Mouse (Mus musculus): ENCODE measurements around the gene Disp3.

GRCm38 (mm10) chr4:148238218-148238617, 49.5 kb downstream of the Disp3 start:
- TF ChIP-seq CTCF (IDR thresholded peaks at IDR 0.05; ENCODE audit: control insufficient read depth, insufficient read depth, insufficient replicate concordance, low read depth, low read length) (no peak), POLR2A (IDR thresholded peaks at IDR 0.05; ENCODE audit: control insufficient read depth, low read depth, low read length) (no peak)

All from testis, adult 2 months (tissue).